Mouse (Mus musculus) limb, embryonic 14.5 days (tissue): ENCODE results near the gene Mgll. TPM values are rescaled to one million over a fixed set of nuclear protein-coding genes. Genes with fewer than 3 reads are reported as not detected.
A peak's percentile ranks its signal among the peaks of the same experiment; 100 is the strongest.

Experiments
- ATAC-seq: fragments of 200-750 bp; cut with Nextera tagmentation; 2 replicates; pipeline ENCODE4 v1.8.0; 2017; ENCODE audit warnings: low read depth, moderate number of reproducible peaks, moderate TSS enrichment; ENCODE audit not compliant: low FRiP score
- DNase-seq: peaks from one replicate; pipeline ENCODE4 v3.0.0-alpha.2; 2015; ENCODE audit warnings: low spot score
- H3K27ac ChIP-seq: fragments of 300-500 bp; sonication (generic); replicated peaks from 2 replicates; pipeline ENCODE4 v1.5.1; 2014; ENCODE audit warnings: low read depth, mild to moderate bottlenecking, low read length, moderate library complexity, mixed read lengths
- H3K27me3 ChIP-seq: fragments of 300-500 bp; sonication (generic); 2 replicates; pipeline ENCODE4 v1.6.1; 2014; ENCODE audit warnings: low read length, mixed read lengths; ENCODE audit not compliant: control insufficient read depth, insufficient read depth
- H3K36me3 ChIP-seq: fragments of 300-500 bp; sonication (generic); 2 replicates; pipeline ENCODE4 v1.6.1; 2014; ENCODE audit warnings: mild to moderate bottlenecking, low read length, moderate library complexity, mixed read lengths; ENCODE audit not compliant: control insufficient read depth, insufficient read depth
- H3K4me1 ChIP-seq: fragments of 300-500 bp; sonication (generic); 2 replicates; pipeline ENCODE4 v1.6.1; 2014; ENCODE audit warnings: antibody characterized with exemption, low read length, mixed read lengths; ENCODE audit not compliant: control insufficient read depth, insufficient read depth
- H3K4me2 ChIP-seq: fragments of 300-500 bp; sonication (generic); replicated peaks from 2 replicates; pipeline ENCODE4 v1.6.1; 2014; ENCODE audit warnings: low read depth, mild to moderate bottlenecking, low read length, moderate library complexity; ENCODE audit not compliant: severe bottlenecking
- H3K4me3 ChIP-seq: fragments of 300-500 bp; sonication (generic); replicated peaks from 2 replicates; pipeline ENCODE4 v1.5.1; 2014; ENCODE audit warnings: low read length
- H3K9ac ChIP-seq: fragments of 300-500 bp; sonication (generic); 2 replicates; pipeline ENCODE4 v1.6.1; 2014; ENCODE audit warnings: mild to moderate bottlenecking, low read depth, low read length, moderate library complexity; ENCODE audit not compliant: severe bottlenecking
- H3K9me3 ChIP-seq: fragments of 300-500 bp; sonication (generic); 2 replicates; pipeline ENCODE4 v1.6.1; 2016; ENCODE audit warnings: low read length; ENCODE audit not compliant: control insufficient read depth
- POLR2A ChIP-seq: fragments of 200-500 bp; IDR thresholded peaks from 2 replicates; pipeline ENCODE4 v1.8.0; 2012; ENCODE audit warnings: inconsistent platforms, mild to moderate bottlenecking, moderate library complexity, borderline replicate concordance; ENCODE audit not compliant: insufficient read depth, insufficient read length; ENCODE audit errors: extremely low read depth
- WGBS: fragments of 180-500 bp; shearing (Covaris S2); extraction: QIAGEN DNeasy Blood & Tissue Kit; methylation state at CpG from one replicate; pipeline ENCODE4 v1.1.7; 2014; 5-methylcytosine and 5-hydroxymethylcytosine counted together
- polyA plus RNA-seq, 2 experiments: library from polyadenylated mRNA; depleted of rRNA in 1 of 2; stranded (reverse) in 1 of 2; unstranded in 1 of 2; fragments of >200 nt; fragmentation: Nextera tagmentation in 1 of 2; extraction: Ambion mirVana in 1 of 2; gene quantifications; 2 replicates each; pipeline versions ENCODE4 v1.2.1 to v1.2.3; 2012 to 2014

Mgll gene
- polyA plus RNA-seq, 2 experiments, result 7.5 to 17.6 TPM

DNA sequence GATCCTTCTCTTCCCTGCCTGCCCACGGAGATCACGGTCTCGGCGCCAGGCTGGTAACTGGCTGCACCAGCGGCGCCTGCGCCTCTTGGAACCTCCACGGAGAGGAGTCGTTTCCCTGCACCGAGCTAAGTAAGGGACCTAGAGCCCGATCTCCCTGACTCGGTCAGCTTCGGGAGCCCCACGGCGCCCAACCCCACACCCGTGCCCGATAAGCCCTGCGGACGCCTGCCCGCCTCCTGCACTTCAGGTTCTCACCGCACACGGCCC, 117.2 kb downstream of the Mgll start:
- ATAC-seq, result 0 out of 2 replicates have a peak, but pooled peaks have one; percentile 1
- no peaks in the 10 kb centered on the region for H3K27me3 ChIP-seq
- peak overlapping the region; percentile 73 for H3K9ac ChIP-seq
- peak overlapping the region; percentile 55 for H3K27ac ChIP-seq
- peak overlapping the region; percentile 80 for H3K4me3 ChIP-seq
- WGBS, result 0% methylated on average over 14 of the region's 22 CpGs
- TF ChIP-seq POLR2A, result 0 out of 2 replicates have a peak, but pooled peaks have one; percentile 21
- H3K9me3 ChIP-seq, result no peaks in the 10 kb centered on the region
- peaks cover 13% of the 10 kb centered on the region for H3K4me1 ChIP-seq
- H3K36me3 ChIP-seq, result peaks cover 38% of the 10 kb centered on the region
- peak overlapping the region; percentile 67 for H3K4me2 ChIP-seq
- DNase-seq, result no peak

DNA sequence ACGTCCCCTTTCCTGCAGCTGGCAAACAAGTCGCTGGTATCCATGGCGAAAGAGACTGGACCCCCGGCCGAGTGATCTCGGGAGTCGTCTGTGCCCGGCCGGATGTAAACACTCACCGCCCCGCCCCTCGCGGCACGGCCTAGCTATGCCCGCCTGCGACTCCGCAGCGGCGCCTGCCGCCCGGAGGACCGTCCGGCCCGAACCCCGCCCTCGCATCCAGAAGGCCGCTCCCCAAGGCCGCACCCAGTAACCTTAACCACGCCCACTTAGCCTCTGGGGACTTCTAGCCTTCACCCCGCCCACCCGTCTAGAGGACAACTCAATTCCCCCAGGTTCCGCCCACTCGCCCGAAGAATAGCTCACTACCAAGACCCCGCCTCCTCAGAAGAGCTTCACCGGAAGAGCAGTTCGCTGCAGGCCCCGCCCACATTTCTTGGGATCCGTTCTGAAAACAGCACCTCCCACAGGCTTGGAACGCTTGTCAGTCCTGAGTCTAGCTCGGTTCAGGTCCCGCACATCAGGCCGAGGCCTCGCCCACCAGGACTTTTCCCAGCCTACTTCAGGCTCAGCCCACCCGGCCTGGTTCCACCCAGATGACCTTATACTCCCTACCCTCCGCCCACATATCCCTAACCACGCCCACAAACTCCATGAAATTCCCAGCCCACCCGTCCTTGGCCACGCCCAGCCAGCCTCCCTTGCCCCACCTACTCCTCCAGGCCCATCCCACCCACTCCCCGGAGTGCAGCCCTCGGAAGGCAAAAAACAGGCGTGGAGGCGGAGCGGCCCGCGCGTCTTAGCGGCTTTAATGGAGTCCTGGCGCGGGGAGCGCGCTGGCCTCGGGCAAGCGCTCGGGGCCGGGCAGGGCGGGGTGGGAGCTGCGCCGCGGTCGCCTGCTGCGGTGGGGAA, 117.8 kb downstream of the Mgll start, which contains the start of gene Abtb1:
TSS of gene Abtb1 (minus strand) at position 204 of the 909 bp plus-strand sequence.
- WGBS, result under 1% methylated on average over 72 of the region's 72 CpGs
- peak; percentile 97 for ATAC-seq

DNA sequence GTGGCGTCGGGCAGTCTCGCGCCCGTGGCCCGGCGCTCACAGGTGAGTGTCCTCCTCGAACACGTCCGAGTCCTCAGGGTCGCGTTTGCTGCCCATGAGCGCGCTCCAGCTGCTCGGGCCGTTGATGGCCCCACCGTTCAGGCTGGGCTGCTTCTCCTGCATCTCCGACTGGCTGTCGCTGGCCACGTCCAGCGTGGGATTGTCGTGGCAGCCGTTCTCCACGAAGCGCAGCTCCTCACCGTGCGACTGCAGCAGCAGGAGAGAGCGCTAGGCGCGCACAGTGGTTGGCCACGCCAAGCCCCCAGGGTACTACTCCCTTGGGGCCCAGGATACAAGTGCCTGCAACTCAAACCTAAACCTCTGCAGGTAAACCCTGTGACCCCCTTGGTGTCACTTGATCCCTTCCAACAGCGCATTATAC, 118.5 kb downstream of the Mgll start:
- ATAC-seq (no peak; the same call in 1 of the 2 replicates), DNase-seq (peak; percentile 21)
- peaks cover 13% of the 10 kb centered on the region for H3K4me1 ChIP-seq
- peak overlapping the region; percentile 81 for H3K9ac ChIP-seq
- H3K4me3 ChIP-seq, result peak overlapping the region; percentile 80
- WGBS, result 0% methylated on average over 31 of the region's 32 CpGs
- no peaks in the 10 kb centered on the region for H3K27me3 ChIP-seq
- H3K4me2 ChIP-seq, result peak overlapping the region; percentile 67
- peaks cover 29% of the 10 kb centered on the region for H3K36me3 ChIP-seq
- TF ChIP-seq POLR2A, result no peak
- no peaks in the 10 kb centered on the region for H3K9me3 ChIP-seq
- peak overlapping the region; percentile 76 for H3K27ac ChIP-seq

More for the DNA sequence above, 117.8 kb downstream of the Mgll start, which contains the start of gene Abtb1:
- Histone ChIP-seq H3K9ac (peak within 1 kb of the TSS; percentile 81), H3K27ac (peak within 1 kb of the TSS; percentile 76), H3K9me3 (no peaks in the 10 kb centered on the region), H3K4me3 (peak within 1 kb of the TSS; percentile 80), H3K36me3 (peaks cover 34% of the 10 kb centered on the region), H3K4me1 (peaks cover 13% of the 10 kb centered on the region), H3K4me2 (peak within 1 kb of the TSS; percentile 67), H3K27me3 (no peaks in the 10 kb centered on the region)
- DNase-seq, result peak; percentile 100
- peak; percentile 67; the same call in 1 of the 2 replicates for TF ChIP-seq POLR2A

DNA sequence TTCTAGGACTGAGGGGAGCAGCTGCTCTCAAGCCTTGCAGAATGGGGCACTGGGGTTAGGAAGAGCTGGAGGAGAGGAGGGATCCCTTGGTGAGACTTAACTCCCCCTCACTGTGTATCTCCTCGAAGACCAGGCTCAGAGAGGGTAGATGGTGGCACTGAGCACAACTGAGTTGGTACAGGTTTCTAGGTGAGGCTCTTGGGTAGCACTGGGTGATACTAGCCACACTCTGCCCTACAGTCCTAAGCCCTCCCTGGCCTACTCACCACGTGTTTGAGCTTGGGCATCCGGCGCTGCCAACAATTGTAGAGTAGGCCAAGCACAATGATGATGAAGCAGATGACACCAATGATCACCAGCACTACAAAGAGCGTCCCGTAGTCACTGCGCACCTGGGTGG, 119.0 kb downstream of the Mgll start:
- DNase-seq, result no peak
- peaks cover 13% of the 10 kb centered on the region for H3K4me1 ChIP-seq
- no peaks in the 10 kb centered on the region for H3K27me3 ChIP-seq
- WGBS, result 80% methylated on average over 7 of the region's 7 CpGs
- no peaks in the 10 kb centered on the region for H3K9me3 ChIP-seq
- H3K27ac ChIP-seq, result no peak overlapping the region
- peaks cover 27% of the 10 kb centered on the region for H3K36me3 ChIP-seq
- H3K9ac ChIP-seq, result peak overlapping the region; percentile 81; the same call in 1 of the 2 replicates
- TF ChIP-seq POLR2A, result no peak
- H3K4me3 ChIP-seq, result peak overlapping the region; percentile 80
- no peak for ATAC-seq
- H3K4me2 ChIP-seq, result peak overlapping the region; percentile 67

DNA sequence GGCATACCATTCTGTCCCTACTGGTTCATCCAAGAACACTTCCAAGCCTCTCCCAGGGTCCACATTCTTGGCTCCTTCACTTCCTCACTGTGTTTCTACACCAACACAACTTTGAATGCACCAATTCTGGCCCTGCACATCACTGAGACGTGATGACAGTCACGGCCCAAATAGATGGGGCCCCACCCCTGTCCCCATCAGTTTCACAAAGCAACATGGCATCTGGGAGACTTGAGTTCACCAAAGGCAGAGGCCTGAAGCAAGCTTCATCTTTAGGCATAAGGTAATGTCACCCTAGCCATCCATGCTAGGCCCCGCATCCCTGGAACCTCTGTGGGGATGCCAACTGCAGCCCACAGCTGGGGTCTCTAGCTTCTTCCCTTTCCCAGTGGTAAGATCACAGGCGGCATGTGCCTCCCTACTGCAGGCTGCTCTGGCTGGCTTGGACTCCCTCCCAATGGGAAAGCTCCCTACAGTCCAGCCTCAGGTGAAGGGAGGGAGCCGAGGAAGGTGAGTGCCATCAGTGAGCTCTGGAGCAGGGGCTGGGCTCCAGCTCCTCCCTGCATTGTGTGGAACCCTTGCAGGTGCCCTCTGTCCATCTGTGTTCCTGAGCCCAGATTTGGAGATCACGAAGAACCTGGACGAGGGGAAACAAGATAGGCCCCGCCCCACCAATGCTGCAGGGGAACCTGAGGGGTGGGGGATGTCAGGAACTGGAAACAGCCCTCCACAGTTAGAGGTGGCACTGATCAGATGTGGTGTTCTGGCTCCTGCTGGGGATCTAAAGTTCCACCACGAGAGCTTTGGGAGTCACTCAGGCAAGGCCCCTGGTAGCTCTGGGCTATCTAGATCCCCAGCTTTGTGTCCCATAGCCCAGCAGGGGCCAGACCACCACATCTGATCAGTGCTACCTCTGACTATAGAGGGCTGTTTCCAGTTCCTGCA, 119.8 kb downstream of the Mgll start:
- H3K4me3 ChIP-seq, result no peak overlapping the region
- DNase-seq, result no peak
- H3K36me3 ChIP-seq, result peaks cover 26% of the 10 kb centered on the region
- no peaks in the 10 kb centered on the region for H3K9me3 ChIP-seq
- peaks cover 13% of the 10 kb centered on the region for H3K4me1 ChIP-seq
- no peak overlapping the region for H3K4me2 ChIP-seq
- no peak overlapping the region for H3K9ac ChIP-seq
- H3K27me3 ChIP-seq, result no peaks in the 10 kb centered on the region
- TF ChIP-seq POLR2A, result no peak
- 68% methylated on average over 9 of the region's 9 CpGs for WGBS
- no peak overlapping the region for H3K27ac ChIP-seq
- ATAC-seq, result no peak
